Mouse (Mus musculus) retina, embryonic 14.5 days (tissue): ENCODE measurements at regions not wholly inside any gene's neighbourhood (a gene's known extent, or its start where the extent isn't known, plus 50 kb on each side); places are given as distances from the start of the nearest gene placed in this dataset.

Experiments
- DNase-seq: peaks from one replicate; pipeline ENCODE4 v3.0.0-alpha.2; 2015; ENCODE audit warnings: low spot score

GRCm38 (mm10) chr4:140320120-140320921, 73.7 kb upstream of the Igsf21 start:
- no peak for DNase-seq

DNA sequence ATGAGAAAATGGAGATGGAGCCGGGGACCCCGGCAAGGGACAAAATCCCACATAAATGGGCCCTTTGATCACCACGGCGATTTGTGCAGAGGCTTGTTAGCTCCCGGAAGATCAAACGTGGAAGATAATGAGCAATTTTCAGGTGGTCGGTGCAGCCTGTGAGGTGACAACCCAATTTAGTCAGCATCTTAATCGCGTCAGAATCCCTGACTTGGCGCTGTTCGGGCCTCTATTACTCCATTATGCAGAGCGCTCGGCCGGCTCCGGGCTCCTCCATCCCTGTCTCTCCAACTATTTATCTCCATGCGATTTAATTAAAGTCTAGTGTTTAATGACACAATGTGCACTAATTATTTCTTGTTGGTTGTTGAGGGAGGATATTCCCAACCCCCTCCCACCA, 66.1 kb upstream of the Igsf21 start:
- DNase-seq, result no peak

- no peak for DNase-seq
Measured at GRCm38 (mm10) chr4:140307481-140307880, 60.9 kb upstream of the Igsf21 start.

DNA sequence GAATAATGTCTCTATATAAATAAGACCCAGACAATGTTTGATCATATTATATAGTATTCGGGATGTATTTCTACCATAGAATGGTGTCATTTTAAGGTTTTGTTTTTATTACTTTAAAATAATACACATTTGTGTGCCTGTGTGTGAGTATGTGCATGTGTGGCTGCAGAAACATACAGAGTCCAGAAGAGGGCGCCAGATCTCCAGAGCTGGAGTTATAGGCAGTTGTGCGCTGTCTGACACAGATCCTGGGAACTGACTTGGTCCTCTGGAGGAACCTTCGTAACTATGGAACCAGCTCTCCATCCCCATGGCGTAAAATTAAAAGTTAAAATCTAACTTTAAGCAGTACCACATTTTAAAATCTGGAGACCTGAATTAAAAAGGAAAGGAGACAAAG, 58.4 kb upstream of the Igsf21 start:
- DNase-seq, result no peak

- no peak for DNase-seq
Measured at GRCm38 (mm10) chr4:140301661-140302060, 55.1 kb upstream of the Igsf21 start.

GRCm38 (mm10) chr4:140297912-140298620, 51.5 kb upstream of the Igsf21 start:
- DNase-seq, result no peak
